Mouse (Mus musculus): Measurements from ENCODE around the gene St3gal3.

Gene St3gal3

DNA sequence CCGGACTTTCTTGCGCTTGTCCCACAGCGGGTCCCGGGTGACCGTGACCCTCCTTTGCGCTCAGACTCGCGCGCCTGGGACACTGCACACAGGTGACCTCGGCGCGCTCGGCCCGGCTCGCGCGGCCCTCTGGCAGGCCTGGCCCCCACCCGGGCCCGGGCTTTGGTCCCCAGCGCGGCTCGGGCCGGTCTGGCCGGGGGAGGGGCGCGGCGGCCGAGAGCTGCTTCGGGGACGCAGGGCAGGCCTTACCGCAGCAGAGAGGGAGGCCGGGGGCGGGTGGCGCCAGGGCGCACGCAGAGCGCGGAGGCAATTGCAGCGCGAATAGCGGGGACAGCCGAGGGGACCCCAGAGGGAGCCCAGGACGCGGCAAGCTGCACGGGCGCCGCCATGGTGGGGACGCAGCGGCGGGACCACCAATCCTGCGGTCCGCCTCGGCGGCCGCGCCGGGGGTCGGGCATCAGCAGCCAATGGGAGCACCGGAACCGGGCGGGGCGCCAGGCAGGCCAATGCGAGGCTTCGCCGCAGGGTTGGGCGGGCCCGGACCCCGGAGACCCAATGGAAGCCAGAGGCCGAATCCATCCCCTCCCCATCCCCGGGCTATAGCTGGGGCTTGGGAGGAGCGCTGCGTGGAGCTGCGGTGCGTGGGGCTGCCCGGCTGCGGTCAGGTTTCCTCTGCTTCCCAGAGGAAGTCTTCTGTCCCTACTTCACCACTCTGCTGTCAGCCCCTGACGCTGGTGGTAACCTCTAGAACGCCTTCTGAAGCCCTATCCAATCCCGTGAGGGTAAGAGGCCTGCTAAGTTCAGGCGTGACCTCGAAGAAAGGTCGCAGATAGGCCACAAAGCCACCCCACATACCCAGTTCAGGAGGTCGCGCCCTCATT lies at the start of gene St3gal3:
TSS of gene St3gal3 (minus strand) at position 430 of the 881 bp plus-strand sequence.
- DNase-seq (ENCODE audit: low read depth in 2 of 2, low spot score in 2 of 2) = peak; percentile 74 to 77

DNA sequence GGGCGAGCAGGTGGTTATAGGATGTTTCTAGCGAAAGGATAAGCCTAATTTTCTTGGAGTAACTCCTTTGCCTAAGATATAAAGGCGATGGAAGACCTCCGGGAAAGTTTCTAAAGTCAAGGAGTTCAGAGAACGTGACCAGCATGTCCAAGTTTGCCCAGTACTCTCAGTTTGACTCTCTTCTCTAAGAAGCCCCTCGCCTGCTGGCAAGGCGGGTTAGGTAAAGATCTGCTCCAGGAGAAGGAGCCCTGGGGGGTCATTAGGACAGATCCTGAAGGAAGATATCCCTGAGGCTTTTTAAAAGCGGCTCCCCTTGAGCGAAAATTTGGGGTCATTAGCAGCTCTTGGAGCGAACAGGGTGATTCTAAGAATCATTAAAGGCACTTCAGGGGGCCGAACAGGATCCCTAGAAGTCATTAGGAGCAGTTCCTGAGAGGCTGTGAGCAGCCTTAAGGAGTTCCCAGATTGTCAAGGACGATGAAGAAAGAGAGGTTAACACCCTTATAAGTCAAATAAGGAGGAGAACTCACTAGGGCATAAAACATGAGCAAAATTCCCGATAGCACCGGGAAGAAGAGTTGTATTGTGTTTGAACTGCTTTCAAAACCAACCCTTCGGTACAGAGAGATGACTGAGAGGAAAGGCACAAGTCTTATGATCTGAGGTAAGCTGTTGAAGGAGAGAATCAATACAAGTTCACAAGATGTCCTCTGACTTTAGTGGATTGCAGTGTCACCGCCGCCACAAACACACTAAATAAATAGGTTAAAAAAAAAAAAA lies 45.8 kb upstream of the St3gal3 start:
- no peak for DNase-seq (ENCODE audit: low read depth in 2 of 2, low spot score in 2 of 2)

DNA sequence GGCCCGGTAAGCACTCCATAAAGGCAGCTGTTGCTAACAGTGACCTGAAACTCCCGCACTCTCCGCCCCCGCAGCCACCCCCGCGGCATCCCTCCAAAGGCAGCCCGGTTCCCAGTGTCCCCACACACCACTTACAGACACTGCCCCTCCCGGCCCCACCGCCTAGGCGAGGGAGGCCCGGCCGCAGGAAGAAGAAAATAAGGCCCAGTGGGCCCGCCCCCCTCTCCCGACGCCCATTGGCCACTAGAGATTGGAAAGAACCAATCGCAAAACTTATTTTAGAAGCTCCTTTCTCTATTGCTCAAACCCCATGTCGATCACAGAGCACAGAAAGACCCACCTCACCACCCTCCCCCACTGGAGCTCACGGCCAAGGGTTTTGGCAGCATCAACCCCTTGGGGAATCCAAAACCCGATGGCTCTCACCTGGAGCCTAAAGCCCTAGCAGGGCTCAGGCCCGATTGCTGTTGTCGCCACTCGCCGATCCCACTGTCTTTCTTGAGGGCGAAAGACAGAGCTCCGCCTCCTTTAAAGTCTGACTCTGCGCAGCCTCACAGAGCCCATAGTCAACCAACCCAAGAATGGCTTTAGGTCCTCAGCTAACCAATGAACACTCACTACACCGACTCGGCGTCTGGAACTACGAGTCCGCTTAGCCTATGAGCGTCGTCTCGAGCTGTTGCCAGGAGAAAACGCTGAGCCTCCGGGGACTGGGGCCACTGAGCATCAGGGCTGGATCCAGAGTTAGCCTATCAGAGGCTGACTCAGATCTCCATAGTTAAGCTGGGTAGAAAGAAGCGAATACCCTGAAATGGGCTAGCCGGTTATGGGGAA lies 45.0 kb upstream of the St3gal3 start, which contains the start of gene Kdm4a:
TSS of gene Kdm4a (minus strand) at position 577 of the 834 bp plus-strand sequence.
- peak; percentile 85 to 91 for DNase-seq (ENCODE audit: low read depth in 2 of 2, low spot score in 2 of 2)

DNA sequence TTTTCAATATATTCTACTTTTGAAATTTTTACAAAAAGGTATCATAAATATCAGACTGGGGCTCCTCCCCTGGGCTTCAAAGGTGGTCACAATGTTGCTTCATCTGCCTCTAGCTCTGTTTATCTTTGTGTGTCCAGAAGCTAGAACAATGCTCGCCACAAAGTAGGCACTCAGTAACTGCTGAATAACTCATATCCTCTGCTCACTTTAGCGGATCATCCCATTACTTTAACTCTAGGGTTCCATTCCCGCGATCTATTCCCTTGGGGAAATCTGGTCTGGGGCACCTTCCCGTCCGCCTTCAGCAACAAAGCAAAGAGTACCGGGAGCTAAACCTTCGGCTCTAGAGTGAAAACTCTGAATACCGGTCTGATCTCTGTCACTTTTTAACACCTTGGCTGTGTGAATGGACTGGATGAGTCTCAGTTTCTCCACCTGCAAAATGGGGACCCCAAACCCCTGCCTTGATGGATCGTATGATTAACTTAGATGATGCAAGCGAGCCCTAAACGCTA lies 44.3 kb upstream of the St3gal3 start:
- peak in 1 of 2 experiments; percentile 1 for DNase-seq (ENCODE audit: low read depth in 2 of 2, low spot score in 2 of 2)

DNA sequence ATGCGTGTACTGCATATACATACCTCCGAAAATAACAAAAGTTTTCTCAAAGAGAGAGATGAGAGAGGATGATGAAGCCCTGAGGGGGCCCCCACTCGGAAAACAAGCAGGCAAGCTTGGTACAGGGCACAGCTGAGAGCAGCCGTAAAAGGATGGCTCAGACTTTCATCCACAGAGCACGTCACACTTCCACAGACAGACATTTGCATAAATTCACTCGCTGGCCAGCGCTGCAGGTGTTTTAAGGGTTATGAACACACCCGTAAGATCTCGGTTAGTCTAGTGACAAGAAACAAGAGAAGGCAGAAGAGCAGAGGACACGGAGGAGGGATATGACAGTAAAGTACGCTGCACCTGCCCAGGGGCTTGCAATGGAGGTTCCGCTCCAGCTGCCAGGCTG lies 37.7 kb upstream of the St3gal3 start:
- no peak for DNase-seq (ENCODE audit: low read depth in 2 of 2, low spot score in 2 of 2)

DNA sequence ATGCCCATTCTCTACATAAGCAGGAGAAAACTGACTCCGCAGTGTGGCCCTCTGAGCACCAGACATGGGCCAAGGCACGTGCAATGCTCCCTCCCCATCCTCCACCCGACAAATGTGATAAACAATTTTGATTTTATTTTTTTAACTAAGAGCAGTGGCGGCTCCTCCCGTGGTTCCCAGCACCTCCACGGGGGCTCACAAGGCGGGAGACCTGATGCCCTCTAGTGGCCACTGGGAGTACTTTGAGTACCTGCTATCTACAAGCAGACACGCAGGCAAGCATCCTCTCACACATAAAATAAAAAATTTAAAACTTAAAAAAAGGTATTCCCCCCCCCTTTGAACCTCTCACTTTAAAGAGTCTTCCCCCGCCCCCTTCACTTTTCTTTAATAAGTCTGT lies 36.3 kb upstream of the St3gal3 start:
- peak in 1 of 2 experiments; percentile 26 for DNase-seq (ENCODE audit: low read depth in 2 of 2, low spot score in 2 of 2)

DNA sequence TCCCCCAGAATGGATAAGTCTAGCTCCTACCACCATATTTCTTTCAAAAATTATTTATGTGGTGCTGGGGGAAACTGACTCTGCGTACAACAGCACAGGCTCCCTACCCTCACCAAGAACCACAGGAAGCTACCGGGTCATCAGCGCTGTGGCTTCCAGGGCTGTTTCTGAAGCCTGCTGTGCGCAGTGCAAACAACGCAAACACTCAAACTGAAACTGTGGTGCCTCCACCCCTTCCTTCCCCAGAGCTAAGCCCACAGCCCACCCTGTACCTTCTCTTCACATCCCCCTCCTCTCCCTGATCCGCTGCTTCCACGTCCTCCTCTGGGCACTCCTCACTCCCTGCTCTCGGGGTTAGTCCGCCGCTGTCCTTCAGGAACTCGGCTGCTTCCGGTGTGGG lies 27.4 kb upstream of the St3gal3 start:
- DNase-seq (ENCODE audit: low read depth in 2 of 2, low spot score in 2 of 2) = no peak

DNA sequence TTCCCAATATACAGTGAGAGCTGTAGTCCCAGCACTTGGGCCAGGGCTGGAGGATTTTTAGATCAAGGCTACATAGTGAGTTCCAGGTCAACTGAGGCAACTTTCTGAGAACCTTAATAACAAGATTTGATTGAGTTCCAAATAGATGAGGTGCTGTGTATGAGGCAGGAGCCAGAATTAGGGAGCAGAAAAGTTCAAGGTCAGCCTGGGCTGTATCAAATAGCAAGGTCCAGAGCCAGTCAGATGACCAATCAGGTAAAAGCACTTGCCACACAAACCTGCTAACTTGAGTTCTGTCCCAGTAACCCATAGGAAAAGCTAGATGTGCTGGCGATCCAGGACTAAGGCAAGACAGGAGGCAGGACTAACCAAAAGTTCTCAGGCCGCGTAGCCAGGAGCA lies 23.0 kb upstream of the St3gal3 start:
- DNase-seq (ENCODE audit: low read depth in 2 of 2, low spot score in 2 of 2) = no peak

DNA sequence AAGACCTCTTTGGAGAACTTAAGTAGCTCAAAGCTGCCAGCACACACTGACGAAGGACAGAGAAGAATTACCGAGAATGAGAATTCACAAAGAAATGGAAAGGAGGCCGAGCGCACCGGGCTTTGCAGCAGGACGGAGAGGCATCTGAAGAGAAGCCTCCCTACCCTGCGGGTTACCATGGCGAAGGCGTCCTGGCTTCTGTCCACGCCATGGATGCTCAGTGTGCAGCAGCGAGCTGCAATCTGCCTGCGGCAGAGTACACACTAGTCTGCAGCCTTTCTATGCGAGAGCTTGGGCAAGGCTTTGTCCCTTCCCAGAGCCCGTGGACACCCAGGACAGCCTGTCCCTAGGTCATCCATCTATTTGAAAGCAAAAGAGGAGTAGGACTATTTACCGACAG lies 21.8 kb upstream of the St3gal3 start:
- DNase-seq (ENCODE audit: low read depth in 2 of 2, low spot score in 2 of 2) = no peak

DNA sequence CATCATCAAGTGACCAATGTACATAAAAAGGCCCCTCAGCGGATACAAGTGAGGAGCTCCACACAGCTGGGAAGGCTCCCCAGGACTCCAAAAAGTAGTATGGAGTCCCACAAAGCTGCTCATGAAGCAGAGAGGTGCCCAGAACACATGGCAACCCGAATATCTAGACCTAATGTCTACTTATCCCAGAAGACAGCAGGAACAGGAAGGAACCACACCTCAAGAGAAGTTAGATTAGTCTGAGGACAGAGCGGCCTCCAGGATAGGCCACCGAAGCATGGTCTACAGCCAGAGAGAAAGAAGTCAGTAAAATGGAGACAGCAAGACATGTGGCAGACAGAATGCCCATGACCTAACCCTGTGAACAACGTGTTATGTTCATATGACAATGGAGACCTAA lies 20.2 kb upstream of the St3gal3 start:
- DNase-seq (ENCODE audit: low read depth in 2 of 2, low spot score in 2 of 2) = no peak

DNA sequence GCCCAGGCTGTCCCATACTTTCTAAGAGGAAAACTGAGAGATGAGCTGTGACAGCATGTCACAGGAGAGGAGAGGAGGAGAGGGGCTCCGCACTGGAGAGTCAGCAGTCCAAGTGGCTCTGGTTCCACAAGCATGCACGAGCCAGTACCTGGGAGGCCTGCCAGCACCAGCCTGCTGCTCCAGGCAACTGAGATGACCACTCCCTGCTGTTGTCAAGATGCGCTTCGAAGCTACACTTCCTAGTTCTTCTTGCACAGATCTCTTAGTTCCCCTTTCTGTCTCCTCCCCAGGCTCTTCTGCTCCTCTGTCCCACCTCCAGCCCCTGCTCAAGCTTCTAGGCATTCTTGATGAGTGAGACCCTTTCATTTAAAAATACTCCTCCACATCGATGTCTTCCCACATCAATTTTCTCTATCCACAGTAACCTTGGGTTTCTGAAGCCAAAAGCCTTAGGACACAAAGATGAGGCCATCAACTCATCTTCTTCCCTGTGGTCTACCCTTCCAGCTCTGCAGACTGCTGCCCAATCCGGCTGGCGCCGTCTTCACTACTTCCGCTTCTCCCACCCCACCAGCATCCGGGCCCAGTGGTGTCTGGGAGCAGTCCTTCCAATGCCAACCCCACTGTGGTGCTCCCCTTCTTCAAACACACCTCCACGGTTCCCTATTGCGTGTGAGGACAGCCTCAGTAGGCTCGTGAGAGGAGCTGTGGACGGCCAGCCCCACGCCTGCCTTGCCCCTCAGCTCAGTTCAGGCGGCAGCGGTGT lies 17.5 kb upstream of the St3gal3 start:
- DNase-seq (ENCODE audit: low read depth in 2 of 2, low spot score in 2 of 2) = no peak

DNA sequence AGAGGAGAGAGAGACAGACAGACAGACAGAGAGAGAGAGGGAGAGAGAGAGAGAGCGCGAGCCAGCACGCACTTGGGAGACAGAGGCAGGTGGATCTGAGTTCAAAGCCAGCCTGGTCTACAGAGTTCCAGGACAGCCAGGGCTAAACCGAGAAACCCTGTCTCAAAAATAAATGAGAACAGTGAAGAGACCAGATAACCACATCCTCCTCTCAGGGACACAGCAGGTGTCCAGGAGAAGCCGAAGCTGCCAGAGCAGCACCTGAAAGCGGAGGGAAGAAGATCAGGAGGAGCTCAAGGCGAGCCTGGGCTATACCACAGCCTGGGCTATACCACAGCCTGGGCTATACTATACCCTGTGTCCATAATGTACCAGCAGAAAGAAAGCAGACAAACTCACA lies 16.1 kb upstream of the St3gal3 start:
- no peak for DNase-seq (ENCODE audit: low read depth in 2 of 2, low spot score in 2 of 2)

DNA sequence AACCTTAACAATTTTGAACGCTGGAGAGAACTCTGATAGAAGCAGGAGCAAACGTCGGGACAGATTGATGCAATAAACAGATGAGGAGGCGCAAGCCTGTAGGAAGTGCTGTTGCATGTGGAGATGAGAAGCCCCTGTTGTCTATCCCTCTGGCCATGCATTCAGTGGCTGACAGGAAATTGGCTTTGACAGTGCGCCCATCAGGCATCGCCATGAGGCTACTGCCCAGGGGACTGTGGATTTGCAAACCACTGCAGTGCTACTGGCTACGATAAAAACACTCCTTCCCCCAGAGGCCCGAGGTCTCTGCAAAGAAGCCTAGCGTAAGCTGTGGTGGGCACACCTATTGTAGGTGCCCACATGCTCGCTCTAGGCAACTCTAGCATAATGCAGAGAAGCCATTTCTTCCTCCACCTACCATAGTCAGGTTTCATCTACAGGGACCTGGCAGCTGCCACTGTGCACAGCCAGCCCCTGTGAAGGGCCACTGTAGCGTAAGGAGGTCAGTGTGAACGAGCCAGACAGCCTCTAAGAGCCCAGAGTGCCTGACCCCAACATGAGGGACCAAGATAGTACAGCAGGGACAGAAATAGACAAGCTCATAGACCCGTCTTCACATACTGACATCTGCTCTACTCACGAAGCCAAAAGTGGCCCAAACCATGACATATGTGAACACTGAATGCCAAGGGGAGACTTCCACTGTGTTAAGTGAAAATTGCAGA lies 15.4 kb upstream of the St3gal3 start:
- no peak for DNase-seq (ENCODE audit: low read depth in 2 of 2, low spot score in 2 of 2)

DNA sequence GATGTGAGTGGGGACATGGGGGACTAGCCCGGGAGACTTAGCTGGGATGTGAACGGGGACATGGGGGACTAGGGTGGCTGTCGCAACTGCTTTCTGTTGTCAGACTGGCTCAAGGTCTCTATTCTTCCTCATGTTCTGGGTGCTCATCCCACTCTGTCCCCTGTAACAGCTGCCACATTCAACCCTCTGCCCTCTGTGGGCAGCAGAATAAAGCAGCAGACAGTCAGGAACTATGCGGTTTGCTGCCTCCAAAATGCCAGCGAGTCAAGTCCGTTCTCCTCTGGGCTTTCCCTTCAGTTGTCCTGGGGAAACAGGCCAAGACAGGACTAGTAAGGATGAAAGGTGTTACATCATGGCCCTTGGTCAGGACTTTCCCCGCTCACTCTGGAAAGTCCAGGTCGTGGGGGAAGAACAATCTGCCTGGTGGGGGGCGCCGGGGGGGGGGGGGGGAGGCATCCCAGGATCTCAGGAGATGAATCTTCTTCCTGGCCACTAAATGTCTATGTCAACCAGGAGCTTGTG lies 14.4 kb upstream of the St3gal3 start:
- DNase-seq (ENCODE audit: low read depth in 2 of 2, low spot score in 2 of 2) = no peak

DNA sequence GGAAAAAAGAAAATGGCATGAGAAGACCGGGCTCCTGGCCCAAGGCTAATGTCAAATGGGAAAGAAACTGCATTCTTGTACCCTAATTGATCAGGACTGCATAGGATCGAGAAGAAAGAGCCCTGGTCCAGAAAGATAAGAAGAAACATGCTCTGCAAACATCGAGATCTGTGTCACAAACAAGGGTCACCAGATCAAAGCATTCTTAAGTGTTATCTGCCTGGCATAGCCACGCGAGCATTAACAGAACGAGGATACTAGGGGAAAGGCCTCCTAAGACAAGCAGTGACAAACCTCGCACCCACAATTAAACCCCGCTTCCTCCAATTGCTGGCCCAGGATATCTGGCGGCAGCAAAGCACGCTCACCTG lies 13.6 kb upstream of the St3gal3 start:
- no peak for DNase-seq (ENCODE audit: low read depth in 2 of 2, low spot score in 2 of 2)

DNA sequence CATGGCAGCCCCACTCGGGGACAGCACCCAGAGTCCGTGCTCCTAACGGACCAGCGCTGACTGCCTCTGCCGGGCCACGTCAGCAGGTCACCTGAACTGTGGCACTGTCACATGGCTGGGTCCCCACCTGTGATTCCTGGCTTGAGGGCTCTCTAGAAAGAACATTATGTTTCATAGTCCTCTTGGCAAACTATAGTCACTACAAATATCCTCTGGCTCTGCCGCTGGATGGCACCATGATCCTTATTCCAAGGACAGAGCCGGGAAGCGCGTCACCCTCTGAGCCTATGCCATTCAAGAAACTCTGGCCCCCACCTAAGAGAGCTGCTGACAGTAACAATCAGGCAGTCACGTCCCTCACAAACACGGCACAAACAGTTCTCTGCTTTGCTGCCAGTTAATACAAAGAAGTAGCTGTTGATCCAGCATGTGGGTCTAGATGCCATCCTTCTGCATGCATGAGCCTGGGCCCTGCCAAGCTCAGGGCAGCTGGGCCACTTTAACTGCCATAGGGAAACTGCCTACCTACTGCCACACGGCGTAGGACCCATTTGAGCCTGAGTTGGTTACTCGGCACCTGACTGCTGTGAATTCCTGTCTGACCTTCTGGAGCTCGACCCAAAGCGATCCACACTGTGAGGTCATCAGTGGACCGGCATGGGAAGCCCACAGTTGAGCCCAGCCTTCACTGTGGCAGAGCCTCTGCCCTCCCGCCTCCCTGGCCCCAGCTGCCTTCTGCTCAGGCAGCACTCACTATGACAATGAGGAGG lies 13.0 kb upstream of the St3gal3 start:
- no peak for DNase-seq (ENCODE audit: low read depth in 2 of 2, low spot score in 2 of 2)

DNA sequence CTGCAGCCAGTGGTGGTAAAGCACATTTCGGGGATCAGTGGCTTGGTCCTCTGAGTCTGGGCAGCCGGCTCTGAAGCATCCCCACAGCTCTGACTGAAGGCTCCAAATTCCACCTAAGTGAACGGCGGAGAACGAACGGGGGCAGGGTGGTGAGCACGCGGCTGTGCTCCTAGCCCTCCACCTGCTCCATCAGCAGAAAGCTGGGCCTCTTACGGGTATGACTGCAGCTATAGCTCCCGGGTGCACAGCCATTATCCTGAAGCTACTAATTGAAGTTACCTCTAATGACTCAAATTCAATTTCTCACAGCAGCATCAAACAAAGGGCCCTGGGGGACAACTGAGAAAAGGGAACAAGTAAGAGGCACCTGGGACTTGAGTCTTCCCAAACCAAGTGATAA lies 12.4 kb upstream of the St3gal3 start:
- no peak for DNase-seq (ENCODE audit: low read depth in 2 of 2, low spot score in 2 of 2)

DNA sequence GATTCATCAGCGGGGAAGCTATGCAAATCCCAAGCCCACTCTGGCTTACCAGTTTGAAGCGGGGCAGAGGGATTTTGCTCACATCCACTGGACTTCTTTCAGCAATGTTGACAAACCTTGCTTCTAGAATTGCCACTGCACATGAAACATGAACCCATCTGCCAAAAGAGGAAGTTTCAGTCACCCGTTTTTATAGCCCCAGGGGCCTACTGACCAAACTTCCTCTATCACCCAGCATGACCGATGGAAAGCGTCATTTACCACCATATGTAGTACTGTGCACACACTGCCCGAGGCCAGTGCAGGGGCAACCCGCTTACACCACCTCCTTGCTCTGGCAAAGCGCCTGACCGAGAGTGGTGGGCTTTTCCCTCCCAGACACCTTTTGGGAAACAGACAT lies 9.6 kb upstream of the St3gal3 start:
- DNase-seq (ENCODE audit: low read depth in 2 of 2, low spot score in 2 of 2) = no peak

DNA sequence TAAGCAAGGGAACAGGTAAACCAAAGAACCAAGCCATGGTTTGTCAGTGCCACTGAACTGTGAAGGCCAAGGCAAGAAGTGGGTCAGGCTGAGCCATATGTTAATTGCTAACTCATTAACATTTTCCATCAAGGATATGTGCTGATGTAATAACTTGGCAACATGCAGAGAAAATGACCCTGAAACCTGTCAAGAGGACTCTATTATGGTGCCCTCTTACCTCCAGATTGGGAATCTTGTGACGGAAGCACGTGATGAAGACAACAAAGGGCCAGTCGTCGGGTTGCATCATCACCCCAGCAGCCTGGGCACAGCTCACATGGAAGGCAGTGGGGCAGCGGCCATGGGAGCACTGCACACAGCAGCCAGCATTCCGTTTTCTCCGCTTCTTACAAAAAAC lies 9.0 kb upstream of the St3gal3 start:
- no peak for DNase-seq (ENCODE audit: low read depth in 2 of 2, low spot score in 2 of 2)

Data from CD8-positive naive resting alpha-beta T cell, adult 2 months (primary cell).